Mouse (Mus musculus): Measurements from ENCODE around the gene Inhbc.
"Not testable (repeated sequence)": the region's sequence is repeated elsewhere in the genome, so short reads cannot be mapped to it uniquely, and the experiment has no call there.

The Inhbc gene

DNA sequence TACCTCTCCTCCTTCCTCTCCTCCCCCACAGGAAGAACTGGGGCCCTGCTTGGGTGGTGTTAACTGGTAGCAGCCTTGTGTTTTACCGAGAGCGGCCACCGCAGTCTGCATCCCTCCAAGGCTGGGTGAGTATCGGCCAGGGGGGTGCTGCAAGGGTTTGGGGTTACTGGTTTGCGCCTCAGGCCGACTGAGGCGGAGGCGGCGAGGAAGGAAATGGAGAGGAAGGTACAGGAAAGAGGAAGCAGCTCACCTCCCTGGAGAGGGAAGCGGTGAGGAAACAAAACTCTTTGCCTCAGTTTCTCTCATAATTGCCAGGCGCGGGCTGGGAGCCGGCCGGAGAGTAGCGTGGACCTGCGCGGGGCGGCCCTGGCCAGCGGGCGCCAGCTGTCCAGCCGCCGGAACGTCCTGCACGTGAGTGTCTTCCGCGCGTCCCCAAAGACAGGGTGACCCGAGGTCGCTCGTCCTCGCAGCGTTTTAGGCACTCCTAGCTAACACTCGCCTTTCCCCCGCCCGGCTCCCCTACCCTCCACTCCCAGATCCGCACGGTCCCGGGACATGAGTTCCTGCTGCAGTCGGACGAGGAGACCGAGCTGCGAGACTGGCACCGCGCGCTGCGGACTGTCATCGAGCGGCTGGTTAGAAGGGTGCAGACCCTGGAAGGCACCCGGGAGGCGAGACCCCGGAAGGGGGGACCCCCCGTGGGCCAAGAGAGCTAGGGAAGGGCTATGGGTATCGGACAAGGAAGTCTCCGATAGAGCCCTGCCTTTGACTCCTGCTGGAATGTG, 44.0 kb downstream of the Inhbc start:
- DNase-seq = peak; percentile 31

- peak; percentile 76 for DNase-seq
These were observed 44.7 kb downstream of the Inhbc start for GRCm38 (mm10) chr10:127325454-127326016.

GRCm38 (mm10) chr10:127324495-127324894, 45.7 kb downstream of the Inhbc start:
- DNase-seq = peak; percentile 90

GRCm38 (mm10) chr10:127323131-127323855, 46.9 kb downstream of the Inhbc start:
- peak; percentile 74 for DNase-seq

GRCm38 (mm10) chr10:127322669-127323068, 47.6 kb downstream of the Inhbc start:
- peak; percentile 44 for DNase-seq

DNA sequence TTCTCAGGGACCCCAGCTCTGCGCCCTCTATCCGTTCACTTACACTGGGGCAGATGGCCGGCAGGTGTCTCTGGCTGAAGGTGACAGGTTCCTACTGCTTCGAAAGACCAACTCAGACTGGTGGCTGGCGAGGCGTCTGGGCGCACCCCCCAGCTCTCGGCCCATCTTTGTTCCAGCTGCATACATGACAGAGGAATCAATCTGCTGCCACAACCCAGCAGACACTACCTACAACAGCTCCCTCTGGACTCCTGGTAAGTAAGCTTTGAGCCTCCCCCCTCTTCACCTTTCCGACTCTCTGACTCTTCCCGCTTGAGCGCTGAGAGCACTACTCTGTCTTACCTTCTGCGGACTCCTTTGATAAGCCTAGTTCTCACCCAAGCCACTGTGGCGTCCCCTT, 48.1 kb downstream of the Inhbc start:
- peak; percentile 44 for DNase-seq

DNA sequence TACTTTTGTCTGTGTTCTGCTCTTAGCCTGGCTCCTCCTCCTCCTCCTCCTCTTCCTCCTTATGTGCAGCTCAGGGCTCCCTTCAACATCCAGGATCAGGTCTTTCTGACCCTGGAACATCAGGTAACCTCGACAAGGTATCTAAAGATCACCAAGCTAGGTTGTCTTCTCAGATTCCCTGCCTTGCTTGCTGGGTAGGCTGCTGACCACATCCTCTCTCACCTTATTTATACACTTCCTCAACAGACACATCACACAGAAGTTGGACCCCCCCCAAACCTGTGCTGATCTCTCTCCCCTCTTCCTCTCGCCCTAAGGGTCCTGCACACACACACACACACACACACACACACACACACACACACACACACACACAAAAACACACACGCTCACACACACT, 48.6 kb downstream of the Inhbc start, which contains the start of gene Arhgap9:
Gene Arhgap9 (plus strand): TSS at position 344 of the 400 bp plus-strand sequence.
- peak; percentile 52 for DNase-seq

- DNase-seq = no peak
These were observed 50.3 kb downstream of the Inhbc start for GRCm38 (mm10) chr10:127319969-127320368.

- DNase-seq = no peak
These were observed 52.2 kb downstream of the Inhbc start for GRCm38 (mm10) chr10:127318009-127318408.

DNA sequence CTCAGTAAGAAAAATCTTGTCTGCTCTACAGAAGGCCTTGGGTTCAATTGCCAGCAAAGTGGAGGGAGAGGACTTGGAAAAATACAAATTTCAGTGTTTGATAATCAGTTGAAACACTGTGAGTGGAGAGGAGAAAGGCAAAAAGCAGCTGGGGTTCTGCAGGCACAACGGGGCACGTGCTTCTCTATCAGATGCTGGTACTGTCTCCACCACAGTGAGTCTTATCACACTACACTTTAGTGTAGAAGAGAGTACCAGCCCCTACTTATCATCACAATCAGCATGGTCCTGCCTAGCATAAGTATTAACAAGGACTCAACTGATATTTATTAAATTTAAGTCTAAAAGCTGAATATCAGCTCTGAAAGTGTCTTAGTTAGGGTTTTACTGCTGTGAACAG, 53.0 kb downstream of the Inhbc start:
- DNase-seq = no peak

DNA sequence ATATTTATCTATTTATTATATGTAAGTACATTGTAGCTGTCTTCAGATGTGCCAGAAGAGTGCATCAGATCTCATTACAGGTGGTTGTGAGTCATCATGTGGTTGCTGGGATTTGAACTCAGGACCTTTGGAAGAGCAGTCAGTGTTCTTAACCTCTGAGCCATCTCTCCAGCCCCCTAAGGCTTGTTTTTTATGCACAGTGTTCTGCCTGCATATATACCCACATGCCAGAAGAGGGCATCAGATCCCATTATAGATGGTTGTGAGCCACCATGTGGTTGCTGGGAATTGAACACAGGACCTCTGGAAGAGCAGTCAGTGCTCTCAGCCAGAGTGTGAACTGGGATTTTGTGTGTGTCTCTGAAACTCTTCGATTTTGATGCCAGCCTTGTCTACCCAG, 55.3 kb downstream of the Inhbc start:
- DNase-seq = not testable (repeated sequence)

DNA sequence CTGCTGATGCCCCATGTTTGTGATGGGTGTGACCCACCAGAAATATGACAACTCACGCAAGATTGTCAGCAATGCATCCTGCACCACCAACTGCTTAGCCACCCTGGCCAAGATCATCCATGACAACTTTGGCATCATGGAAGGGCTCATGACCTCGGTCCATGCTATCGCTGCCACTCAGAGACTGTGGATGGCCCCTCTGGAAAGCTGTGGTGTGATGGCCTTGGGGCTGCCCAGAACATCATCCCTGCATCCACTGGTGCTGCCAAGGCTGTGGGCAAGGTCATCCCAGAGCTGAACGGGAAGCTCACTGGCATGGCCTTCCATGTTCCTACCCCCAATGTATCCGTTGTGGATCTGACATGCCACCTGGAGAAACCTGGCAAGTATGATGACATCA, 56.7 kb downstream of the Inhbc start:
- not testable (repeated sequence) for DNase-seq

GRCm38 (mm10) chr10:127312858-127313257, 57.4 kb downstream of the Inhbc start:
- no peak for DNase-seq

- peak; percentile 90 for DNase-seq
These were observed 57.9 kb downstream of the Inhbc start for GRCm38 (mm10) chr10:127312356-127312676.

DNA sequence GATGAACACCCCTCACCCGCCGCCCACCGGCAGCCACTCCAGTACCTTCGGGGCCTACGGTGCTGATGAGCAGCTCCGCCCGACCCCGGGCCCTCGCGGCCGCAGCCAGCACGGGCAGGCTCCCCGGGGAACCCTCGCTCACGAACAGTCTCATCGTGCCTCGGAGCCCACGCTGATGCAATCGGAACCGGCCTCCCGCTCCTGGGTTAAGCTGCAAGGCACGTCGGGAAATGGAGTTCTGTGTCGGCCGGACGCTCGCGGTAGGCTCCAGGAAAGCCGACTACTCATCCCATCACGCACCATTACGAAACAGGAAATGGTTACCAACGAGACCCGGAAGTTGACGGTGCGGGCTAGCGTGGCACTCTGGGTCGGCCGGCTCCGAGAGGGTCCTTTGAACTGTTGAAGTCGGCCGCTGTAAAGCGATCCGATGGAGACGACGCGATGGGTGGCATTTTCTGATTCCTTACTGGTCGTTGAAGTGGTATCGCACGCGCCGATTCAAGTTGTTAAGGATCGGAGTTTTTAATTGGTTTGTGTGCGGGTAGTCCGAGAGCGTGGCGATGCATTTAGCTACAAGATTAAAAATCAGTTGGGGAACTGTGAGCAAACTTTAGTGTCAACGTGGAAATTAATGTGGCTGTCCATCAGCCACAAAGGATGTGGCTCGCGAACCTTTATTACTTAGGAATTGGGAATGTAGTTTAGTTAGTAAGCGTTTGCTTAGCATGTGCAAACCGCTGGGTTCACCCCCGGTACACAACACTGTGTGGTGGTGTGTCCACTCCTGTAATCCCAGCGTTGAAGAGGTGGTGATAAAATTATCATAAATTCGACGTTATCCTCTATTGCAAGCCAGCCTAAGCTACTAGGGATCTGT, 58.5 kb downstream of the Inhbc start, which contains the start of gene Mars:
Gene Mars (minus strand): TSS at position 311 of the 880 bp plus-strand sequence.
- DNase-seq = peak; percentile 90

DNA sequence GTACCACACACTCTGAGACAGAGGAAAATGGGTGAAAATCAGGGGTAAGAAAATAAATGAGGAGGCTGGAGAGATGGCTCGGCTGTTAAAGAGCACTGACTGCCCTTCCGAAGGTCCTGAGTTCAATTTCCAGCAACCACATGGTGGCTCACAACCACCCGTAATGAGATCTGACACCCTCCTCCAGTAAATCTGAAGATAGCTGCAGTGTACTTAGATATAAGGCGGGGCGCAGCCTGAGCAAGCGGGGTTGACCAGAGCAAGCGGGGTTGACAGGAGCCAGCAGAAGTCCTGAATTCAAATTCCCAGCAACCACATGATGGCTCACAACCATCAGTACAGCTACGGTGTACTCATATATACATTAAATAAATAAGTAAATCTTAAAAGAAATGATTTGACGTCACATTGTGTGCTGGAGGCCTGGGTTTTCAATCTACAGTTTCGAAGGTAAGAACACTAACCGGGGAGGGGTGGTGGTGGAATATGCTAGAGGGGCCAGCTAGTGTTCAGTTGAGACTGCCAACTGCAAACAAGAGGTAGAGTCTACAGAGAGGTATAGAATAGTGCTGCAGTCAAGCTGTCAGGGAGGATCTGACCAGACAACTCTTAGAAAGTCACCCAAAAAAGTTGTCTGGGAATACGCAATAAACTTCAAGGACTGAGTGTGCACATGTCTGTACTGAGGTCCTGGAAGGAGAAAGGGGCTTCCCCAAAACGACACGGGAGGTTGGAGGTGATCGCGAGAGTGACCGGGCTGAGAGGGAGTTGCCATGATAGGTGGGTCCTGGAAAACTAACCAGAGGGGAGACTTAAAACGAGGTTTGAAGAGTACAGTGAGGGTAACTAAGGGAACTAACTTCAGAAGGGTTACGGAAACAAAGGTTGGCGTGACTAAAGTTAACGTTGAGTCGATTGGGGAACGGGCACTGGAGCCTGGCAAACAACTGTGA, 59.4 kb downstream of the Inhbc start:
- DNase-seq = no peak

- not testable (repeated sequence) for DNase-seq
These were observed 61.1 kb downstream of the Inhbc start for GRCm38 (mm10) chr10:127309167-127309566.

Data from thymus, postnatal 25 days (tissue).